Mouse (Mus musculus): ENCODE results near the gene Kdm4d. TPM values are rescaled to one million over a fixed set of nuclear protein-coding genes. Genes with fewer than 3 reads are reported as not detected.

Kdm4d gene
- polyA plus RNA-seq, 1 experiment, result 0.32 TPM

GRCm38 (mm10) chr9:14512633-14513445 is 12.6 kb upstream of the Kdm4d start:
- TF ChIP-seq GATA1 (IDR thresholded peaks at IDR 0.05; ENCODE audit: low read length), result no peak

DNA sequence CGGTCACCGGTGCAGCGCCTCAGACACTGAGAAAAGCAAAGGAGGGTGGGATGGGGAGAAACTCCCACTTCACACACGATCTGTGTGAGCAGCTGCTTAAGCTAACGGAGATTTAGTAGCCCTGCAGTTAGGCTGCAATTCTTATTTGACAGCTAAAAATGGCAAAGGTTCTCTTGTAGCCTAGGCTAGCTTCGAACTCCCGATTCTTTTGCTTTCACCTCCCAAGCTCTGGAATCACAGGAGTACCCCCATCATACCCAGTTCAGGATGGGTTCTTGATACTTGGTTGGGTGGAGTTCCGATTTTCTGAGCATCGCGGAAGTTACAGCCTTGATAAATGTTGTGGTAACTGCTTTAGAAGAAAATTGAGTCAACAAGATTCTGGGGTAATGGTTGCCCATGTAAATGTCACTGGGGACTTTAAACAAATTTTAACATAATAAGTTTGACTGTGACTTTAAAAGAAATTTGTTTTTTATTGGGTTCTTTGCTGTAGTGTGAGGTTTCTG is 688 bp upstream of the Kdm4d start:
- no peak for TF ChIP-seq GATA1 (IDR thresholded peaks at IDR 0.05; ENCODE audit: low read length)

- TF ChIP-seq GATA1 (IDR thresholded peaks at IDR 0.05; ENCODE audit: low read length), result no peak
Observed at GRCm38 (mm10) chr9:14498896-14499705, 1.2 kb downstream of the Kdm4d start.

- TF ChIP-seq GATA1 (IDR thresholded peaks at IDR 0.05; ENCODE audit: low read length), result no peak
Observed at GRCm38 (mm10) chr9:14456320-14456719, 44.0 kb downstream of the Kdm4d start.

- no peak for TF ChIP-seq GATA1 (IDR thresholded peaks at IDR 0.05; ENCODE audit: low read length)
Observed at GRCm38 (mm10) chr9:14440347-14440746, 59.9 kb downstream of the Kdm4d start.

DNA sequence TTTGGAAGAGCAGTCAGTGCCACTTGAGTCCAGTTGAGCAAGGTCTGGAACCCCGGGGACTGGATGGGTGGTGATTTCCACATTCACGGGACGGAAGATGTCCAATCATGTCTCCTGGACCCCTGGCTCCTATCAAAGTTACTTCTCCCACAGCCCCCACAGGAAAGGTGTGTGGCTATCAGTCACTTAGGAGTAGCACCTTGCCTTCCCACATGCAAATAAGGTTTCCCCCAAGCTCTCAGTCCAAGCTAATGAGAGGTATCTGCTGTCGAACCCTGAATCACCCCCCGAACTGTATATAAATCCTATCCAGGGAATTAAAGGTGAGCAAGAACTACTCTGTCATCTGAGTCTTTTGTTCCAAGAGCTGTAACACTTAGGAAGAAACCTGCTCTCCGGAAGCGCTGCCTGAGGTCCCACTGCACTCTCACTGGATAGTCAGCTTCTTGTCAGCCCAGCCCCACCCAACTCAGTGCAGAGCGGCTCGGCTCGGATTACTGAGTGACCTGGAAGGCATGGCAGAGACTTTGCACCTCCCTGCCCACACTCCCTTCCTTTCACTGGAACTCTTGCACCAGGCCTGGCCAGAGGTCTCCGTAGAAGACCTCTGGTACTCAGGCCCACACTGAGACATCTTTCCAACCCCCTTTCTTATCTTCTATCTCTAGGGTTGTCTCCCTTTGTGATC is 66.9 kb downstream of the Kdm4d start:
- no peak for TF ChIP-seq GATA1 (IDR thresholded peaks at IDR 0.05; ENCODE audit: low read length)

Other genes starting within 250 kb of the Kdm4d start
- gene Sesn3, start 225.4 kb downstream of the Kdm4d start, polyA plus RNA-seq (2012), result 0.14 TPM in 1 of 2 replicates, not detected in the other
- 16.2 and 19.2 TPM in 2 replicates for gene Endod1, start 119.0 kb downstream of the Kdm4d start, polyA plus RNA-seq (2012)
- gene Cwc15, start 135 bp upstream of the Kdm4d start, polyA plus RNA-seq (2012), result 11.5 and 17.9 TPM in 2 replicates
- 2.1 and 3.0 TPM in 2 replicates for gene Amotl1, start 144.6 kb upstream of the Kdm4d start, polyA plus RNA-seq (2012)
- 1.6 and 1.9 TPM in 2 replicates for gene Piwil4, start 240.3 kb upstream of the Kdm4d start, polyA plus RNA-seq (2012)